Mouse (Mus musculus): ENCODE measurements around the gene D10Wsu102e.

DNA sequence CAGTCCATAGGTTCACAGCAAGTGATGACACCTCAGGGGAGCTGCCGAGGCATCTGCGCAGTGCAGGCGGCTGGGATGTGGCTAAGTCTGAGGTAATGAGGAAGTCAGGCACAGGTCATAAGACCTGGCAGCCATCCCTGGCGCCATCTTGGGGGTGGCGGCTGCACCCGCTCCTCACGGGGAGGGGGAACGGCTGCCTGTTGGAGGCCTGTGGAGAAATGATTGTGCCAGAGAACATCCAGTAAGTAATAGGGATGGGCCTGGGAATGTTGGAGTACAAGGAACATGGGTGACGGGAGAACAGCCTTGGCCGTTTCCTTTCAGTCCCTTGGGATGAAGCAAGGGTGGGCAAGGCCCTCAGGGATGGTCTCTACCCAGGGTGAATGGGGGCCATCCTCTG, 47.1 kb downstream of the D10Wsu102e start:
- TF ChIP-seq CTCF (IDR thresholded peaks at IDR 0.05) (no peak), EP300 (IDR thresholded peaks at IDR 0.05) (no peak)

Data from lung, postnatal 0 days (tissue).